Mouse (Mus musculus): ENCODE data around the gene Sh2d1a. TPM values are rescaled to one million over a fixed set of nuclear protein-coding genes. Genes with fewer than 3 reads are reported as not detected.

Gene Sh2d1a
- polyA plus RNA-seq, 1 experiment from 2014 or later: 0.21 TPM

GRCm38 (mm10) chrX:42530703-42531102, 28.4 kb downstream of the Sh2d1a start:
- Histone ChIP-seq H3K4me1 (ENCODE audit: control insufficient read depth, insufficient read depth, low read length) (no peaks in the 10 kb centered on the region), H3K4me2 (ENCODE audit: low read depth) (no peak overlapping the region), H3K27ac (ENCODE audit: low read depth, low read length) (no peak overlapping the region), H3K4me3 (ENCODE audit: low read depth, low read length) (no peak overlapping the region), H3K9me3 (ENCODE audit: control insufficient read depth, low read length) (no peaks in the 10 kb centered on the region), H3K36me3 (ENCODE audit: control insufficient read depth, insufficient read depth, low read length) (no peaks in the 10 kb centered on the region), H3K27me3 (ENCODE audit: control insufficient read depth, insufficient read depth, low read length) (no peaks in the 10 kb centered on the region), H3K9ac (ENCODE audit: low read length) (no peak overlapping the region)
- WGBS: 66% methylated on average over 4 of the region's 4 CpGs
- no peak for DNase-seq (ENCODE audit: low spot score)
- ATAC-seq (ENCODE audit: insufficient read depth, low FRiP score, low TSS enrichment): no peak

- no peak overlapping the region for H3K27ac ChIP-seq (ENCODE audit: low read depth, low read length)
- H3K4me2 ChIP-seq (ENCODE audit: low read depth): 0 out of 2 replicates have a peak overlapping the region, but pooled peaks have one; percentile 9
- no peaks in the 10 kb centered on the region for H3K4me1 ChIP-seq (ENCODE audit: control insufficient read depth, insufficient read depth, low read length)
- H3K9ac ChIP-seq (ENCODE audit: low read length): no peak overlapping the region
- H3K27me3 ChIP-seq (ENCODE audit: control insufficient read depth, insufficient read depth, low read length): no peaks in the 10 kb centered on the region
- no peaks in the 10 kb centered on the region for H3K9me3 ChIP-seq (ENCODE audit: control insufficient read depth, low read length)
- 42% methylated on average over 3 of the region's 3 CpGs for WGBS
- H3K36me3 ChIP-seq (ENCODE audit: control insufficient read depth, insufficient read depth, low read length): no peaks in the 10 kb centered on the region
- ATAC-seq (ENCODE audit: insufficient read depth, low FRiP score, low TSS enrichment) (peak; percentile 35; the same call in 1 of the 2 replicates), DNase-seq (ENCODE audit: low spot score) (no peak)
- H3K4me3 ChIP-seq (ENCODE audit: low read depth, low read length): no peak overlapping the region
These were observed 37.9 kb downstream of the Sh2d1a start for GRCm38 (mm10) chrX:42540030-42540755.

- 41% methylated on average over 5 of the region's 5 CpGs for WGBS
- Histone ChIP-seq H3K36me3 (ENCODE audit: control insufficient read depth, insufficient read depth, low read length) (no peaks in the 10 kb centered on the region), H3K9me3 (ENCODE audit: control insufficient read depth, low read length) (no peaks in the 10 kb centered on the region), H3K4me2 (ENCODE audit: low read depth) (0 out of 2 replicates have a peak overlapping the region, but pooled peaks have one; percentile 9), H3K27me3 (ENCODE audit: control insufficient read depth, insufficient read depth, low read length) (no peaks in the 10 kb centered on the region), H3K27ac (ENCODE audit: low read depth, low read length) (no peak overlapping the region), H3K4me3 (ENCODE audit: low read depth, low read length) (no peak overlapping the region), H3K4me1 (ENCODE audit: control insufficient read depth, insufficient read depth, low read length) (no peaks in the 10 kb centered on the region), H3K9ac (ENCODE audit: low read length) (no peak overlapping the region)
- peak; percentile 51 for DNase-seq (ENCODE audit: low spot score)
- no peak for ATAC-seq (ENCODE audit: insufficient read depth, low FRiP score, low TSS enrichment)
These were observed 38.5 kb downstream of the Sh2d1a start for GRCm38 (mm10) chrX:42540756-42541053.

GRCm38 (mm10) chrX:42545076-42545475, 42.8 kb downstream of the Sh2d1a start:
- Histone ChIP-seq H3K27me3 (ENCODE audit: control insufficient read depth, insufficient read depth, low read length) (no peaks in the 10 kb centered on the region), H3K4me2 (ENCODE audit: low read depth) (no peak overlapping the region), H3K27ac (ENCODE audit: low read depth, low read length) (no peak overlapping the region), H3K9me3 (ENCODE audit: control insufficient read depth, low read length) (no peaks in the 10 kb centered on the region), H3K4me3 (ENCODE audit: low read depth, low read length) (no peak overlapping the region), H3K4me1 (ENCODE audit: control insufficient read depth, insufficient read depth, low read length) (no peaks in the 10 kb centered on the region), H3K9ac (ENCODE audit: low read length) (no peak overlapping the region), H3K36me3 (ENCODE audit: control insufficient read depth, insufficient read depth, low read length) (no peaks in the 10 kb centered on the region)
- 96% methylated on average over 1 of the region's 1 CpGs for WGBS
- ATAC-seq (ENCODE audit: insufficient read depth, low FRiP score, low TSS enrichment): no peak
- no peak for DNase-seq (ENCODE audit: low spot score)

- 83% methylated on average over 4 of the region's 4 CpGs for WGBS
- ATAC-seq (ENCODE audit: insufficient read depth, low FRiP score, low TSS enrichment): no peak
These were observed 46.3 kb downstream of the Sh2d1a start for GRCm38 (mm10) chrX:42548513-42548912.

GRCm38 (mm10) chrX:42557284-42557683, 55.0 kb downstream of the Sh2d1a start:
- no peak overlapping the region for H3K27ac ChIP-seq (ENCODE audit: low read depth, low read length)
- ATAC-seq (ENCODE audit: insufficient read depth, low FRiP score, low TSS enrichment) (no peak), DNase-seq (ENCODE audit: low spot score) (peak; percentile 61)
- H3K4me3 ChIP-seq (ENCODE audit: low read depth, low read length): no peak overlapping the region
- no peak overlapping the region for H3K4me2 ChIP-seq (ENCODE audit: low read depth)
- H3K4me1 ChIP-seq (ENCODE audit: control insufficient read depth, insufficient read depth, low read length): no peaks in the 10 kb centered on the region
- WGBS: 26% methylated on average over 7 of the region's 7 CpGs
- H3K27me3 ChIP-seq (ENCODE audit: control insufficient read depth, insufficient read depth, low read length): no peaks in the 10 kb centered on the region
- no peaks in the 10 kb centered on the region for H3K9me3 ChIP-seq (ENCODE audit: control insufficient read depth, low read length)
- no peak overlapping the region for H3K9ac ChIP-seq (ENCODE audit: low read length)
- no peaks in the 10 kb centered on the region for H3K36me3 ChIP-seq (ENCODE audit: control insufficient read depth, insufficient read depth, low read length)

More at GRCm38 (mm10) chrX:42548513-42548912, 46.3 kb downstream of the Sh2d1a start:
- Histone ChIP-seq H3K4me2 (ENCODE audit: low read depth) (no peak overlapping the region), H3K27me3 (ENCODE audit: control insufficient read depth, insufficient read depth, low read length) (no peaks in the 10 kb centered on the region), H3K4me3 (ENCODE audit: low read depth, low read length) (no peak overlapping the region), H3K27ac (ENCODE audit: low read depth, low read length) (no peak overlapping the region), H3K36me3 (ENCODE audit: control insufficient read depth, insufficient read depth, low read length) (no peaks in the 10 kb centered on the region), H3K9ac (ENCODE audit: low read length) (no peak overlapping the region), H3K9me3 (ENCODE audit: control insufficient read depth, low read length) (no peaks in the 10 kb centered on the region), H3K4me1 (ENCODE audit: control insufficient read depth, insufficient read depth, low read length) (no peaks in the 10 kb centered on the region)
- DNase-seq (ENCODE audit: low spot score): no peak

- no peak overlapping the region for H3K27ac ChIP-seq (ENCODE audit: low read depth, low read length)
- no peaks in the 10 kb centered on the region for H3K36me3 ChIP-seq (ENCODE audit: control insufficient read depth, insufficient read depth, low read length)
- no peaks in the 10 kb centered on the region for H3K4me1 ChIP-seq (ENCODE audit: control insufficient read depth, insufficient read depth, low read length)
- H3K27me3 ChIP-seq (ENCODE audit: control insufficient read depth, insufficient read depth, low read length): no peaks in the 10 kb centered on the region
- H3K4me3 ChIP-seq (ENCODE audit: low read depth, low read length): no peak overlapping the region
- H3K9ac ChIP-seq (ENCODE audit: low read length): no peak overlapping the region
- DNase-seq (ENCODE audit: low spot score): no peak
- no peak overlapping the region for H3K4me2 ChIP-seq (ENCODE audit: low read depth)
- no peak for ATAC-seq (ENCODE audit: insufficient read depth, low FRiP score, low TSS enrichment)
- WGBS: 77% methylated on average over 4 of the region's 4 CpGs
- no peaks in the 10 kb centered on the region for H3K9me3 ChIP-seq (ENCODE audit: control insufficient read depth, low read length)
These were observed 56.4 kb downstream of the Sh2d1a start for GRCm38 (mm10) chrX:42558683-42559082.

Other genes starting within 250 kb of the Sh2d1a start
- not detected in 2 replicates for gene Tex13c2, start 12.8 kb upstream of the Sh2d1a start, polyA plus RNA-seq (2014; fragmentation: Nextera tagmentation; extraction: Ambion mirVana)